Mouse (Mus musculus): ENCODE data around the gene Etl4.

GRCm38 (mm10) chr2:20777931-20778330 is 868.4 kb downstream of the Etl4 start:
- TF ChIP-seq POLR2A (IDR thresholded peaks at IDR 0.05; ENCODE audit: low read depth, low read length), result no peak
- TF ChIP-seq CTCF (IDR thresholded peaks at IDR 0.05; ENCODE audit: extremely low read depth, insufficient read length, insufficient replicate concordance, low read depth, low read length), result peak; percentile 53; the same call in 1 of the 2 replicates

Data from small intestine, adult 2 months (tissue).